Mouse (Mus musculus) C2C12 (cell line): ENCODE results near the gene Ebf1. TPM values are rescaled to one million over a fixed set of nuclear protein-coding genes. Genes with fewer than 3 reads are reported as not detected.
A peak's percentile ranks its signal among the peaks of the same experiment; 100 is the strongest.

Experiments
- H3K27me3 ChIP-seq: one replicate; pipeline ENCODE4 v1.6.1; 2011; ENCODE audit not compliant: control insufficient read depth, insufficient read depth, insufficient read length
- H3K36me3 ChIP-seq: one replicate; pipeline ENCODE4 v1.6.1; 2011; ENCODE audit not compliant: control insufficient read depth, insufficient read depth
- H3K4me3 ChIP-seq: one replicate; pipeline ENCODE4 v1.5.1; 2011; ENCODE audit warnings: mild to moderate bottlenecking, control low read depth; ENCODE audit not compliant: poor library complexity, insufficient read depth, severe bottlenecking
- H3K79me2 ChIP-seq: one replicate; pipeline ENCODE4 v1.6.1; 2011; ENCODE audit not compliant: control insufficient read depth, insufficient read depth
- H3K79me3 ChIP-seq: one replicate; pipeline ENCODE4 v1.6.1; 2011; ENCODE audit warnings: low read depth, control low read depth
- H3ac ChIP-seq: one replicate; pipeline ENCODE3; 2011; ENCODE audit warnings: low read depth; ENCODE audit not compliant: control insufficient read depth, insufficient read length
- CEBPB ChIP-seq: IDR thresholded peaks from one replicate; pipeline ENCODE4 v1.6.1; 2011; ENCODE audit warnings: low read depth, mild to moderate bottlenecking, control low read depth, moderate library complexity
- CTCF ChIP-seq: IDR thresholded peaks from one replicate; pipeline ENCODE4 v1.5.1; 2011; ENCODE audit not compliant: control insufficient read depth, insufficient read depth, insufficient read length
- FOSL1 ChIP-seq: IDR thresholded peaks from one replicate; pipeline ENCODE4 v1.8.0; 2011; ENCODE audit warnings: mild to moderate bottlenecking, low read length; ENCODE audit not compliant: poor library complexity, insufficient read depth, severe bottlenecking
- MAX ChIP-seq: IDR thresholded peaks from one replicate; pipeline ENCODE4 v1.6.1; 2011; ENCODE audit warnings: mild to moderate bottlenecking, control low read depth
- MYOD1 ChIP-seq: IDR thresholded peaks from one replicate; pipeline ENCODE4 v1.6.1; 2011; ENCODE audit warnings: low read depth; ENCODE audit not compliant: control insufficient read depth, insufficient read length
- MYOG ChIP-seq: IDR thresholded peaks from one replicate; pipeline ENCODE4 v1.6.1; 2011; ENCODE audit not compliant: control insufficient read depth, insufficient read length; ENCODE audit errors: extremely low read depth
- USF1 ChIP-seq: IDR thresholded peaks from one replicate; pipeline ENCODE4 v1.6.1; 2011; ENCODE audit warnings: low read depth, mild to moderate bottlenecking, control low read depth, moderate library complexity
- polyA plus RNA-seq: library from polyadenylated mRNA; unstranded; fragments of >200 nt; fragmentation: generic; extraction: Trizol; gene quantifications from one replicate; pipeline ENCODE4 v1.2.1, GENCODE M21; 2012; ENCODE audit warnings: missing spikeins

The Ebf1 gene
- polyA plus RNA-seq, 1 experiment = 4.3 TPM

DNA sequence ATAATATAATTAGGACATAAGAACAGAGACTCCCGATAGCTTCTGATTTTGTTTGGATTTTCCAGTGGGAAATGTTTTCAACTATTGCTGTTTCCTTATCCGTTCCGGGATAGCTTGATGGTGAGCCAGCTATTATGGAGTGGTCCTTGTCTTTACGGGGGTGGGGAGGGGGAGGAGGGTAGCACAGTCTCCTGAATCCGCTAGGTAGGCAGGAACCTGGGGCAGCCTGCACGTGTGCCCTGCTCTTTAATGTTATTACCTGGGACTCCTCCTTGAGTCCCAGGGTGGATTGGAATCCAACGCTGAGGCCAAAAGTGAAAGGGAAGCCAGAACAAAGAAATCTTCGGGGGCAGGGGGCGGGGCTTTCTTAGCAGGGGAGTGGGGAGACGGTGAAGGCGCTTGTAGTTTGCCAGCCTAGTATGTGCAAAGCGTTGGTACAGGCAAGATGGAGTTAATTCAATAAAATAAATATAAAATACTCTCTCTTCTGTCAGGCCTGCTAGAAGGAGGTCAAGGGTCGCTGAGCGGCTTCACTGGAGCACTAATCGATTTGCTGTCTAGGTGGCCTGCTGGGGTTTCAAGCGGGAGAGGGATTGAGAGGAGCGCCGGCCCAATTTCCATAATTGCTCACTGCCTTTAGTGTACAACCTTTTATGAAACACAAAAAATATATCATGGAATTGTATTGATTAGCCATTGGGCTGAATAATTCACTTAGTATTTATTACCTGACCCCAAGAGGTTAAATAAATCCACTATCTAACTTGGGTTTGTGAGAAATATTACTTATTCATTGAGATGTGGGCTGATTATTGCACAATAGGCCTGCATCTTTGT lies 65.8 kb downstream of the Ebf1 start:
- H3K4me3 ChIP-seq = no peak overlapping the region
- no peaks in the 10 kb centered on the region for H3K36me3 ChIP-seq
- H3ac ChIP-seq = no peak overlapping the region
- no peaks in the 10 kb centered on the region for H3K79me3 ChIP-seq
- TF ChIP-seq MAX = no peak
- peak; percentile 25 for TF ChIP-seq CEBPB
- no peaks in the 10 kb centered on the region for H3K27me3 ChIP-seq
- H3K79me2 ChIP-seq = peaks cover 4% of the 10 kb centered on the region

DNA sequence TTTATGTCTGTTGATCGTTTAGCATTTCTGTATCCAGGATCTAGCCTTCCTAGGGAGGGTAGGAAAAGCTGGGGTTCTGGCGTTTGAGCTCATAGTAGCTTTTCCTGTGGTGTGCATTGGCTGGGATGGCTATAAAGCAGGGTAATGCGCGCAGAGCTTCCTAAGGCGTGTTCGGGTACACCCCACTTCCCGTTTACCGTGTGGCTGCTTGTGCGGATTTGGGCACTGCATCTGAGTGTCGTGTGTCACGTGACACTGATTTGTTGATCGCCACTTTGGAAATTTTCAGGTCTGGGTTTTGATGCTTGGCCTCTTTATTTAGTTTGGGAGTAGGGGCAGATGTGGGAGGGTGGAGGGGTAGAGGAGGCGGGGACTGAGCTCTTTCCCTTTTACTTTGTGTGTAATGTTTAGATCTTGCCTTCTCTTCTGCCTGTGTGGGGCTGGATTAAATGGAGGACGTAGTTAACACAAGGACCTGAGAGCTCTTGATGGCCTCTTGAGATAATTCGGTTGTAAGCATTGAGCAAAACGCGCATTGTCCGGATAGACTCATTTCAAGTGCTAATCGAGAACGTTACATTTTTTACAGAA lies 67.5 kb downstream of the Ebf1 start:
- Histone ChIP-seq H3ac (no peak overlapping the region), H3K79me2 (peaks cover 6% of the 10 kb centered on the region), H3K27me3 (no peaks in the 10 kb centered on the region), H3K4me3 (no peak overlapping the region), H3K36me3 (no peaks in the 10 kb centered on the region), H3K79me3 (no peaks in the 10 kb centered on the region)
- TF ChIP-seq FOSL1 (no peak), MAX (no peak), CTCF (no peak), CEBPB (no peak)

GRCm38 (mm10) chr11:44685129-44685528 lies 68.0 kb downstream of the Ebf1 start:
- peaks cover 6% of the 10 kb centered on the region for H3K79me2 ChIP-seq
- H3ac ChIP-seq = no peak overlapping the region
- no peaks in the 10 kb centered on the region for H3K36me3 ChIP-seq
- H3K27me3 ChIP-seq = no peaks in the 10 kb centered on the region
- H3K4me3 ChIP-seq = no peak overlapping the region
- TF ChIP-seq MAX = no peak
- TF ChIP-seq CTCF = no peak
- no peak for TF ChIP-seq MYOD1
- no peaks in the 10 kb centered on the region for H3K79me3 ChIP-seq

DNA sequence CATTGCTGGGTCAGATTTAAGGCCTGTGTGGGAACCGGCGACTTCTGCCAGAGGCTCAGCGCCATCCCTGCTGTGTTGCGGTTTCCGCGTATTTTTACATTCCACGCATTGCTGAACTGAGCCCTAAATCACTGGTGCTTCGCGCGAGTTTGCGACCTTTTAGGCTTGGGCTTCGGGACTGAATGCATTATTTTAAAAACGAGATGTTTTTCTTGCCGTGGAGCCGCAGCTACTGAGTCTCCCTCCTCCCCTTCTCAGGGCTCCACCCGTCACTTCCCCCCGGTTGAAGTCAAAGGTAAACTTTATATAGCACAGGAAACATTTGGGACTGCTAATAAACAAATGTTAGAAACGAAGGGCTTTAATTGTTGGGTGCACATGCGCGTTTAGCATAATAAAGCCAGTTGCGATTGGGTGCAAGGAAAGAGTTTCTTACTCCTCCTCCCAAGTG lies 68.8 kb downstream of the Ebf1 start:
- TF ChIP-seq CEBPB = no peak
- no peak for TF ChIP-seq MAX
- no peak for TF ChIP-seq CTCF
- no peak for TF ChIP-seq FOSL1
- no peak for TF ChIP-seq MYOG
- TF ChIP-seq USF1 = no peak
- no peak for TF ChIP-seq MYOD1
- Histone ChIP-seq H3ac (no peak overlapping the region), H3K27me3 (no peaks in the 10 kb centered on the region), H3K79me3 (no peaks in the 10 kb centered on the region), H3K79me2 (peaks cover 6% of the 10 kb centered on the region), H3K4me3 (no peak overlapping the region), H3K36me3 (no peaks in the 10 kb centered on the region)

DNA sequence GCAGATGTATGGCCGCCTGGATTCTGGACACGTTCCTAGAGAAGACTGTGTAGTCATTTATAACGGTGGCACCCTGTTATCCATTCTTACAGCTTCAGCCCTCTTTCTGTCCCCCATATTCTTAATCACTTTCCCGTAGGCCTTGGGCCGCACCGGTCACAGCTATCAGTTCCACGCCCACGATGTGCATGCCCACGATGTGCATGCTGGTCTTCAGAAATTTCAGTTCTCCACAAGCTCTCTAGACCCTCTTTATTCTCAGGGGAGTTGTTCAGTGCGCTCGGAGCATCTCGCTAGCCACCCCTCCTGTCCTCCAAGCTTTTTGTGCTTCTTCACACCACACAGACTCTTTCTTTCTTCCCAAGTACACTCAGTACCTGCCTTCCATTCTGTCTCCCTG lies 69.3 kb downstream of the Ebf1 start:
- peaks cover 6% of the 10 kb centered on the region for H3K79me2 ChIP-seq
- TF ChIP-seq CEBPB (no peak), FOSL1 (no peak), MYOD1 (no peak), MAX (no peak), MYOG (no peak), USF1 (no peak), CTCF (no peak)
- no peaks in the 10 kb centered on the region for H3K79me3 ChIP-seq
- H3K36me3 ChIP-seq = no peaks in the 10 kb centered on the region
- H3K27me3 ChIP-seq = no peaks in the 10 kb centered on the region
- H3ac ChIP-seq = no peak overlapping the region
- H3K4me3 ChIP-seq = no peak overlapping the region

DNA sequence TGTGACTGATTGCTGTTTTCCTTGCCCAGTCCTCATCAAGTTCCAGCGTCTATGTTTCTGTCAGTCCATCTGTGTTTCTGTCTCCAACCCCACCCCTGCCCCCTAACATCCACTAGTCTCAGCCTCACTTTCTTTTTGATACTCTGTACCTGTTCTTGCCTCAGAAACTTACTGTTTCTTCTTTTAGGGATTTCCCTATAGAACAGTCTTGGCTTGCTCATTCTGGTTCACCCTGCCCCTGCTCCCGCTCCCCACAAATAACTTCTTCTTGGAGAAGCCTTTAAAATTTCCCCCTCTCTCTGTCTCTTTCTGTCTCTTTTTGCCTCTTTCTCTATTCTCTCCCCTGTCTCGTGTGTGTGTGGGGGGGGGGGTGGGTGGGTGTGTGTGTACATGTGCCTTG lies 71.4 kb downstream of the Ebf1 start:
- Histone ChIP-seq H3K4me3 (no peak overlapping the region), H3K79me2 (peaks cover 6% of the 10 kb centered on the region), H3K79me3 (no peaks in the 10 kb centered on the region), H3K36me3 (no peaks in the 10 kb centered on the region), H3ac (no peak overlapping the region), H3K27me3 (no peaks in the 10 kb centered on the region)
- TF ChIP-seq CEBPB (no peak), MAX (no peak), FOSL1 (no peak), USF1 (no peak), MYOG (no peak), CTCF (no peak), MYOD1 (no peak)
